Mouse (Mus musculus) CH12.LX (cell line): ENCODE results near the gene Trim46. TPM values are rescaled to one million over a fixed set of nuclear protein-coding genes. Genes with fewer than 3 reads are reported as not detected.

Experiments used
- DNase-seq: peaks from one replicate; pipeline ENCODE4 v3.0.0-alpha.2; 2013; ENCODE audit errors: extremely low read depth
- H3K27ac ChIP-seq: 2 replicates; pipeline ENCODE4 v1.5.1; 2012; ENCODE audit warnings: low read depth, mild to moderate bottlenecking, control low read depth, moderate library complexity; ENCODE audit not compliant: insufficient read depth
- H3K27me3 ChIP-seq: replicated peaks from 2 replicates; pipeline ENCODE3; 2012; ENCODE audit warnings: inconsistent platforms
- H3K36me3 ChIP-seq, 2 experiments: replicated peaks in 1 of 2; 2 replicates each; pipeline versions ENCODE3 to v1.6.1; 2012; ENCODE audit warnings: inconsistent platforms in 1 of 2, low read length in 1 of 2, mild to moderate bottlenecking in 1 of 2, mixed read lengths in 1 of 2, moderate library complexity in 1 of 2; ENCODE audit not compliant: control insufficient read depth in 1 of 2, insufficient read depth in 1 of 2
- H3K4me1 ChIP-seq, 2 experiments: 2 replicates each; pipeline ENCODE4 v1.6.1; 2012; ENCODE audit warnings: inconsistent platforms in 1 of 2, moderate library complexity in 1 of 2; ENCODE audit not compliant: insufficient read depth in 2 of 2, control insufficient read depth in 1 of 2
- H3K4me2 ChIP-seq: 2 replicates; pipeline ENCODE4 v1.6.1; 2012; ENCODE audit warnings: low read depth, mild to moderate bottlenecking, control low read depth; ENCODE audit not compliant: poor library complexity, insufficient read depth, severe bottlenecking
- H3K4me3 ChIP-seq, 3 experiments: fragments of 150-350 bp in 1 of 3; sonication (generic) in 1 of 3; replicated peaks in 1 of 3; 2 replicates each; pipeline versions ENCODE3 to v1.5.1; 2011 to 2012; ENCODE audit warnings: low read depth in 2 of 3, low read length in 2 of 3, mild to moderate bottlenecking in 2 of 3, moderate library complexity in 2 of 3, control low read depth in 1 of 3, improper control_type of control experiment in 1 of 3, inconsistent platforms in 1 of 3, mixed read lengths in 1 of 3; ENCODE audit not compliant: poor library complexity in 1 of 3
- H3K79me2 ChIP-seq: replicated peaks from 2 replicates; pipeline ENCODE4 v1.6.1; 2012; ENCODE audit warnings: mild to moderate bottlenecking, moderate library complexity; ENCODE audit not compliant: control insufficient read depth, poor library complexity, insufficient read depth, severe bottlenecking; ENCODE audit errors: extremely low read depth
- H3K9ac ChIP-seq: 2 replicates; pipeline ENCODE4 v1.6.1; 2012; ENCODE audit warnings: low read depth, mild to moderate bottlenecking, control low read depth, moderate library complexity; ENCODE audit not compliant: insufficient read depth
- H3K9me3 ChIP-seq: replicated peaks from 2 replicates; pipeline ENCODE3; 2012; ENCODE audit warnings: low read length, inconsistent platforms, mixed read lengths
- BHLHE40 ChIP-seq: IDR thresholded peaks from 2 replicates; pipeline ENCODE4 v1.6.1; 2011; ENCODE audit warnings: mild to moderate bottlenecking, low read depth, low read length, improper control_type of control experiment
- CTCF ChIP-seq, 2 experiments: IDR thresholded peaks in 1 of 2; conservative IDR thresholded peaks in 1 of 2; 2 replicates each; pipeline ENCODE4 v1.5.1; 2011 to 2012; ENCODE audit warnings: low read depth in 2 of 2, low read length in 2 of 2, improper control_type of control experiment in 1 of 2, inconsistent platforms in 1 of 2, mild to moderate bottlenecking in 1 of 2, moderate library complexity in 1 of 2
- ELF1 ChIP-seq: IDR thresholded peaks from 2 replicates; pipeline ENCODE4 v1.6.1; 2014; ENCODE audit warnings: low read depth, mild to moderate bottlenecking, inconsistent platforms, low read length, improper control_type of control experiment
- EP300 ChIP-seq: IDR thresholded peaks from 2 replicates; pipeline ENCODE4 v1.6.1; 2011; ENCODE audit warnings: low read length, improper control_type of control experiment
- ETS1 ChIP-seq: conservative IDR thresholded peaks from 2 replicates; pipeline ENCODE4 v1.6.1; 2012; ENCODE audit warnings: low read depth, mild to moderate bottlenecking, inconsistent platforms, low read length, improper control_type of control experiment, moderate library complexity
- HCFC1 ChIP-seq: IDR thresholded peaks from 2 replicates; pipeline ENCODE4 v1.6.1; 2012; ENCODE audit warnings: low read depth, mild to moderate bottlenecking, inconsistent platforms, low read length, improper control_type of control experiment
- JUN ChIP-seq: IDR thresholded peaks from 2 replicates; pipeline ENCODE4 v1.6.1; 2011; ENCODE audit warnings: low read depth, mild to moderate bottlenecking, low read length, improper control_type of control experiment, moderate library complexity; ENCODE audit not compliant: insufficient read depth
- KAT2A ChIP-seq: IDR thresholded peaks from 2 replicates; pipeline ENCODE4 v1.6.1; 2012; ENCODE audit warnings: low read length, improper control_type of control experiment, inconsistent platforms; ENCODE audit not compliant: insufficient replicate concordance
- MAFK ChIP-seq: IDR thresholded peaks from 2 replicates; pipeline ENCODE4 v1.6.1; 2011; ENCODE audit warnings: low read length, improper control_type of control experiment; ENCODE audit not compliant: insufficient replicate concordance
- MAX ChIP-seq: IDR thresholded peaks from 2 replicates; pipeline ENCODE4 v1.6.1; 2011; ENCODE audit warnings: low read length, improper control_type of control experiment
- MEF2A ChIP-seq: IDR thresholded peaks from 2 replicates; pipeline ENCODE4 v1.6.1; 2014; ENCODE audit warnings: low read depth, mild to moderate bottlenecking, inconsistent platforms, low read length, improper control_type of control experiment, borderline replicate concordance
- MXI1 ChIP-seq: IDR thresholded peaks from 2 replicates; pipeline ENCODE4 v1.6.1; 2011; ENCODE audit warnings: mild to moderate bottlenecking, low read depth, low read length, improper control_type of control experiment
- MYC ChIP-seq: IDR thresholded peaks from 2 replicates; pipeline ENCODE4 v1.6.1; 2011; ENCODE audit warnings: low read depth, mild to moderate bottlenecking, improper control_type of control experiment, low read length
- NELFE ChIP-seq: IDR thresholded peaks from 2 replicates; pipeline ENCODE4 v1.6.1; 2011; ENCODE audit warnings: low read depth, low read length, improper control_type of control experiment
- PAX5 ChIP-seq: IDR thresholded peaks from 2 replicates; pipeline ENCODE4 v1.6.1; 2012; ENCODE audit warnings: low read length, inconsistent platforms, mixed read lengths
- POLR2A ChIP-seq: IDR thresholded peaks from 2 replicates; pipeline ENCODE4 v1.6.1; 2011; ENCODE audit warnings: low read depth, mild to moderate bottlenecking, improper control_type of control experiment, low read length
- RAD21 ChIP-seq: IDR thresholded peaks from 2 replicates; pipeline ENCODE4 v1.6.1; 2011; ENCODE audit warnings: low read depth, mild to moderate bottlenecking, low read length, improper control_type of control experiment, moderate library complexity
- RCOR1 ChIP-seq: conservative IDR thresholded peaks from 2 replicates; pipeline ENCODE4 v1.6.1; 2012; ENCODE audit warnings: low read depth, mild to moderate bottlenecking, inconsistent platforms, low read length, improper control_type of control experiment
- SIN3A ChIP-seq: IDR thresholded peaks from 2 replicates; pipeline ENCODE4 v1.6.1; 2012; ENCODE audit warnings: low read length, improper control_type of control experiment, inconsistent platforms
- SMC3 ChIP-seq: IDR thresholded peaks from 2 replicates; pipeline ENCODE4 v1.6.1; 2011; ENCODE audit warnings: low read depth, low read length, improper control_type of control experiment
- TBP ChIP-seq: conservative IDR thresholded peaks from 2 replicates; pipeline ENCODE4 v1.6.1; 2011; ENCODE audit warnings: low read depth, low read length, improper control_type of control experiment
- TCF12 ChIP-seq: IDR thresholded peaks from 2 replicates; pipeline ENCODE4 v1.6.1; 2014; ENCODE audit warnings: low read depth, mild to moderate bottlenecking, inconsistent platforms, low read length, improper control_type of control experiment
- UBTF ChIP-seq: IDR thresholded peaks from 2 replicates; pipeline ENCODE4 v1.6.1; 2012; ENCODE audit warnings: low read depth, mild to moderate bottlenecking, inconsistent platforms, low read length, improper control_type of control experiment, moderate library complexity
- USF1 ChIP-seq: IDR thresholded peaks from 2 replicates; pipeline ENCODE4 v1.6.1; 2014; ENCODE audit warnings: low read depth, mild to moderate bottlenecking, inconsistent platforms, low read length, improper control_type of control experiment
- USF2 ChIP-seq: conservative IDR thresholded peaks from 2 replicates; pipeline ENCODE4 v1.6.1; 2011; ENCODE audit warnings: low read depth, low read length, improper control_type of control experiment
- ZKSCAN1 ChIP-seq: IDR thresholded peaks from 2 replicates; pipeline ENCODE4 v1.6.1; 2012; ENCODE audit warnings: low read depth, inconsistent platforms, low read length, improper control_type of control experiment, borderline replicate concordance
- ZMIZ1 ChIP-seq: IDR thresholded peaks from 2 replicates; pipeline ENCODE4 v1.6.1; 2012; ENCODE audit warnings: low read depth, mild to moderate bottlenecking, inconsistent platforms, low read length, improper control_type of control experiment
- dilution Hi-C: fragments of 300-500 bp; cut with MboI; formaldehyde crosslinking; loops from 2 replicates; pipeline ENCODE4 v1.14.3; 2020; ENCODE audit warnings: low sequenced_read_pairs; ENCODE audit not compliant: extremely low pct_unique_long_range_greater_than_20kb, extremely low pct_ligation_motif_present
- in situ Hi-C: fragments of 300-500 bp; cut with MboI; formaldehyde crosslinking; loops from 3 replicates; pipeline ENCODE4 v1.14.3; 2019; ENCODE audit warnings: low sequenced_read_pairs, low pct_ligation_motif_present, low pct_unique_long_range_greater_than_20kb, mixed read lengths
- polyA plus RNA-seq: library from polyadenylated mRNA; unstranded; fragments of >175 nt; gene quantifications from 2 replicates; pipeline ENCODE4 v1.2.1, GENCODE M21; 2012; ENCODE audit warnings: low read depth; ENCODE audit not compliant: insufficient read length
- total RNA-seq, 2 experiments: library from RNA; depleted of rRNA; stranded (reverse); fragments of 300-350 nt in 1 of 2; fragments of >200 nt in 1 of 2; gene quantifications; 2 replicates each; pipeline ENCODE4 v1.2.3; 2012 to 2014

Trim46 gene
- total and polyA plus RNA-seq, 3 experiments, result 0.36 to 1.9 (median 1.4) TPM

DNA sequence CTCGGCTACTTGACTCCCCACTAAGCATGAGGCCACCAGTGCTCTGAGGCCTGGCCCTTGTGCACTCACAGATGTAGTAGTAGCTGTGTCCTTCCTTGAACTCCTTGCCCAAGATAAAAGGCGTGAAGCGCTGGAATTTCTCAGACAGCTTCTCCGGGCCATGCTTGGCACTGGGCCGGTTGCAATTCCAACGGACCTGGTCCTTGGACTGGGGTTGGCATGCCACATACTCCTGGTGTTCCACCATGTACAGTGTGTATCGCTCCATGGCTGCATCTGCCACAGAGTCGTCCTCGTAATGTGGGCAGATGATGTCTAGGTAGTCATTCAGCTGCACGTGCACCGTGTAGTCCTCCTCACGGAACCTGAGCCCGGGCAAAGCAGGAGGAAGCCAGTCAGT lies 30.0 kb upstream of the Trim46 start:
- Histone ChIP-seq H3K27ac (no peak overlapping the region), H3K9me3 (no peaks in the 10 kb centered on the region), H3K4me3 (no peak overlapping the region), H3K79me2 (no peaks in the 10 kb centered on the region), H3K9ac (no peak overlapping the region), H3K4me1 (peaks cover 10 to 15% of the 10 kb centered on the region in 2 experiments), H3K4me2 (no peak overlapping the region), H3K27me3 (peaks cover 7% of the 10 kb centered on the region), H3K36me3 (no peaks in the 10 kb centered on the region)
- in situ Hi-C loops (no loop called here), dilution Hi-C loops (no loop called here)
- no peak for DNase-seq
- no peak for TF ChIP-seq KAT2A
- TF ChIP-seq NELFE, result no peak
- TF ChIP-seq SMC3, result no peak
- TF ChIP-seq POLR2A, result no peak
- TF ChIP-seq UBTF, result no peak
- TF ChIP-seq SIN3A, result no peak
- TF ChIP-seq ZMIZ1, result no peak
- no peak for TF ChIP-seq RCOR1
- TF ChIP-seq BHLHE40, result no peak
- no peak for TF ChIP-seq MAX
- no peak for TF ChIP-seq JUN
- TF ChIP-seq MAFK, result no peak
- no peak for TF ChIP-seq MEF2A
- TF ChIP-seq CTCF (conservative IDR thresholded peaks at IDR 0.05 in 1 of 2, IDR thresholded peaks at IDR 0.05 in 1 of 2; ENCODE audit: low read depth in 2 of 2, low read length in 2 of 2), result no peak
- TF ChIP-seq USF2, result no peak

DNA sequence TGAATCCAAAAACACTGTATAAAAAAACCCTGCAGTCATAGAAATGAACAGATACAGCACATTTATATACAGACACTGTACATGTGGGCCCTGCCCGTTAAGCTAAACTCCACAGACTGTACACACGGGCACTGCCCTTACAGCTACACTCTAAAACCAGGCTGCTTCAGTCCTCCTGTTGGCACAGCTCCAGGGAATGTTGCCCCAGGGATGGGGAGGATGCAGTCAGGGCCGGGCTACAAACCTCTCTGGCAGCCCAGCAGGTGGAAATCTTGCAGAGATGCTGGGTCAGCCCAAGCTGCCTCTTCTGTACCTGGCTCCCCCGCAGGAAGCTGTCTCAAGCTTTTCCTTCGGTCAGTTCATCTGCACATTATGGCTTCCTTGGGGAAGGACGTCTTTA lies 25.7 kb upstream of the Trim46 start:
- Histone ChIP-seq H3K27me3 (no peaks in the 10 kb centered on the region), H3K9ac (no peak overlapping the region), H3K27ac (no peak overlapping the region), H3K36me3 (peaks cover 0 to 13% of the 10 kb centered on the region in 2 experiments), H3K4me3 (no peak overlapping the region), H3K9me3 (no peaks in the 10 kb centered on the region), H3K4me2 (no peak overlapping the region), H3K79me2 (peaks cover 12% of the 10 kb centered on the region; the same call in 1 of the 2 replicates), H3K4me1 (peaks cover 12 to 31% of the 10 kb centered on the region in 2 experiments)
- no peak for TF ChIP-seq ETS1
- TF ChIP-seq CTCF (conservative IDR thresholded peaks at IDR 0.05 in 1 of 2, IDR thresholded peaks at IDR 0.05 in 1 of 2; ENCODE audit: low read depth in 2 of 2, low read length in 2 of 2), result no peak
- TF ChIP-seq USF1, result no peak
- TF ChIP-seq MYC, result no peak
- no peak for TF ChIP-seq ZMIZ1
- TF ChIP-seq TBP, result no peak
- no peak for TF ChIP-seq EP300
- TF ChIP-seq PAX5, result no peak
- TF ChIP-seq SIN3A, result no peak
- TF ChIP-seq RAD21, result no peak
- no peak for TF ChIP-seq HCFC1
- no peak for TF ChIP-seq POLR2A
- TF ChIP-seq ZKSCAN1, result no peak
- no peak for TF ChIP-seq MXI1
- TF ChIP-seq UBTF, result no peak
- TF ChIP-seq SMC3, result no peak
- no peak for TF ChIP-seq TCF12
- TF ChIP-seq BHLHE40, result no peak
- no peak for TF ChIP-seq ELF1
- no peak for TF ChIP-seq JUN
- in situ Hi-C loops, result no loop called here
- no peak for DNase-seq
- dilution Hi-C loops, result no loop called here
